Mouse (Mus musculus) adrenal gland, postnatal 0 days (tissue): ENCODE results near the gene Ifna9. TPM values are rescaled to one million over a fixed set of nuclear protein-coding genes. Genes with fewer than 3 reads are reported as not detected.

Experiments
- polyA plus RNA-seq: library from polyadenylated mRNA; unstranded; fragments of >200 nt; fragmentation: Nextera tagmentation; extraction: Ambion mirVana; gene quantifications from 2 replicates; pipeline ENCODE4 v1.2.1, GENCODE M21; 2015

Gene Ifna9
- polyA plus RNA-seq: not detected in 2 replicates

GRCm38 (mm10) chr4:88592285-88592684 is at the start of gene Ifna9:
Ifna9 (minus strand) TSS chr4:88592385.

GRCm38 (mm10) chr4:88634311-88634710 is 42.1 kb upstream of the Ifna9 start, which contains the start of gene C87499:
C87499 (minus strand) TSS chr4:88634411.

GRCm38 (mm10) chr4:88603276-88603675 is 11.1 kb upstream of the Ifna9 start, which contains the start of gene Ifna12:
Ifna12 (minus strand) TSS chr4:88603376.

DNA sequence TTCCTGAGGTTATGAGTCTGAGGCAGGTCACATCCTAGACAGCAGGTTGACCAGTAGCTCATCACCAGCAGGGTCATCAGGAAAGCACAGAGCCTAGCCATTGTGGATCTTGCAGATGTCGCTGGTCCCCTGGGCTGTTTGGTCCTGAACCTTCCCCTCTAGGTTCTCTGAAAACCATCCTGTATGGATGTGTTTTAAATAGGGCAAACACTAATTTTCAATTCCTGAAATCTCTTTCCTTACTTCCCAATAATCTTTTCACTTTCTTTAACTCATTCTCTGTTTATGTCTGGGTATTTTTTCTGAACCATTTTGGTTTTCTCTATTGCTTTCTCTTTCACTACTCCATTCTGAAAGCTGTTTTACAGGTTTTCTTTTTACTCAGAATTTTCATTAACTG is 20.5 kb downstream of the Ifna9 start, which contains the start of gene Ifna14:
Gene Ifna14, minus strand, starts transcription at position 101 of the 400 bp plus-strand sequence.

GRCm38 (mm10) chr4:88558145-88558544 is 34.0 kb downstream of the Ifna9 start, which contains the start of gene Ifna15:
Ifna15 (minus strand) TSS chr4:88558245.

Other genes starting within 250 kb of the Ifna9 start
- 8.6 and 9.4 TPM in 2 replicates for gene Hacd4, start 153.5 kb downstream of the Ifna9 start, polyA plus RNA-seq
- gene Ifnb1, start 69.6 kb downstream of the Ifna9 start, polyA plus RNA-seq: not detected in 2 replicates
- not detected in 2 replicates for gene Ifna15, start 34.1 kb downstream of the Ifna9 start, polyA plus RNA-seq
- not detected in 2 replicates for gene Ifna14, start 20.6 kb downstream of the Ifna9 start, polyA plus RNA-seq
- not detected in 2 replicates for gene Ifna12, start 11.0 kb upstream of the Ifna9 start, polyA plus RNA-seq
- not detected in 2 replicates for gene C87499, start 42.0 kb upstream of the Ifna9 start, polyA plus RNA-seq
- gene Ifna13, start 52.1 kb upstream of the Ifna9 start, polyA plus RNA-seq: not detected in 2 replicates
- gene Ifna16, start 84.5 kb upstream of the Ifna9 start, polyA plus RNA-seq: not detected in 2 replicates
- gene Ifna2, start 91.5 kb upstream of the Ifna9 start, polyA plus RNA-seq: not detected in 2 replicates
- gene Ifnab, start 99.0 kb upstream of the Ifna9 start, polyA plus RNA-seq: not detected in 2 replicates
- 0.43 and 0.80 TPM in 2 replicates for gene Gm26566, start 129.4 kb upstream of the Ifna9 start, polyA plus RNA-seq
- gene Klhl9, start 130.1 kb upstream of the Ifna9 start, polyA plus RNA-seq: 46.9 and 55.5 TPM in 2 replicates
- not detected in 2 replicates for gene Gm13271, start 162.5 kb upstream of the Ifna9 start, polyA plus RNA-seq
- 0.28 TPM in 1 of 2 replicates, not detected in the other for gene Gm13283, start 167.7 kb upstream of the Ifna9 start, polyA plus RNA-seq
- gene Gm13290, start 181.4 kb upstream of the Ifna9 start, polyA plus RNA-seq: 0.35 TPM in 1 of 2 replicates, not detected in the other
- gene Gm13289, start 184.5 kb upstream of the Ifna9 start, polyA plus RNA-seq: not detected in 2 replicates
- not detected in 2 replicates for gene Gm13272, start 187.5 kb upstream of the Ifna9 start, polyA plus RNA-seq
- not detected in 2 replicates for gene Ifnz, start 189.7 kb upstream of the Ifna9 start, polyA plus RNA-seq
- not detected in 2 replicates for gene Gm13276, start 193.3 kb upstream of the Ifna9 start, polyA plus RNA-seq
- gene Gm13277, start 196.2 kb upstream of the Ifna9 start, polyA plus RNA-seq: not detected in 2 replicates
- not detected in 2 replicates for gene Gm13278, start 199.2 kb upstream of the Ifna9 start, polyA plus RNA-seq
- gene Gm13275, start 202.1 kb upstream of the Ifna9 start, polyA plus RNA-seq: not detected in 2 replicates
- not detected in 2 replicates for gene Gm13279, start 205.0 kb upstream of the Ifna9 start, polyA plus RNA-seq
- 0.70 and 1.2 TPM in 2 replicates for gene Gm13285, start 207.3 kb upstream of the Ifna9 start, polyA plus RNA-seq
- gene Gm13287, start 210.9 kb upstream of the Ifna9 start, polyA plus RNA-seq: not detected in 2 replicates
- gene Gm13288, start 213.1 kb upstream of the Ifna9 start, polyA plus RNA-seq: not detected in 2 replicates
- not detected in 2 replicates for gene Ifna7, start 223.8 kb upstream of the Ifna9 start, polyA plus RNA-seq
- not detected in 2 replicates for gene Ifna11, start 227.6 kb upstream of the Ifna9 start, polyA plus RNA-seq
- gene Ifna6, start 235.0 kb upstream of the Ifna9 start, polyA plus RNA-seq: not detected in 2 replicates
- not detected in 2 replicates for gene Ifna5, start 243.1 kb upstream of the Ifna9 start, polyA plus RNA-seq
- not detected in 2 replicates for gene Ifna4, start 249.5 kb upstream of the Ifna9 start, polyA plus RNA-seq